Mouse (Mus musculus): ENCODE measurements around the gene Zfand5.

The Zfand5 gene

DNA sequence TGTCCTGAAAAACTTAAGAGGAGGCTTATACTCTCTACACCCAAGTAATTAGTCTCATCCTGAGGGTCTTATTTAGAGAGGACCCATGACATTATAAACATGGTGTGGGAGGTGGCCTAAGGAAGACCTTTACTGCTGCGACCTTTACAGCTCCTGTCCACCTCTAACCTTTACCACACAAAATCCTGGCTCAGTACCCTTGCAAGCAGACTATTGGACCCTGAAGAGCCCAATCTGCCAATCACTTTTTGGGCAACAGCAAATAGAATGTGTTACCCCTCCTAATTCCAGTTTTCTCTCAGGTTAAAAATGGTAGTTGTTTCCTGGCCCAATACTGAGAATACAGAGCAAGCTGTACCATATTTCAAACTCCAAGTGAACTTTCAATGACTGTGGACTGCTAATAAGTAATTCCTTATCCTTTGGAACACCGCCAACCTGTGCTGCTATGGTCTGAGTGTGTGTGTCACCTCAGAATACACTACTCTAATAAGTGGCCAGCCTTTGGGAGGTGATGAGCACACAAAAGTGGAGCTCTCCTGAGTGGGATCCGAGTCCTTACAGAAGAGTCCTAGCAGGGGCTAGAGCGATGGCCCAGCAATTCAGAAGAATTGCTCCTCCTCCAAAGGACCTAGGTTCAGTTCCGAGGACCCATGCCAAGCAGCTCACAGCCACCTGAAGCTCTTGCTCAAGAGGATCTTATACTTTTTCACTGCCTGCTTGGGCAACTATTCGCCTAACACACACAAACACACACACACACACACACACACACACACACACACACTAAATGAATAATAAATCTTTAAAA lies 58.4 kb downstream of the Zfand5 start:
- no peak for DNase-seq

DNA sequence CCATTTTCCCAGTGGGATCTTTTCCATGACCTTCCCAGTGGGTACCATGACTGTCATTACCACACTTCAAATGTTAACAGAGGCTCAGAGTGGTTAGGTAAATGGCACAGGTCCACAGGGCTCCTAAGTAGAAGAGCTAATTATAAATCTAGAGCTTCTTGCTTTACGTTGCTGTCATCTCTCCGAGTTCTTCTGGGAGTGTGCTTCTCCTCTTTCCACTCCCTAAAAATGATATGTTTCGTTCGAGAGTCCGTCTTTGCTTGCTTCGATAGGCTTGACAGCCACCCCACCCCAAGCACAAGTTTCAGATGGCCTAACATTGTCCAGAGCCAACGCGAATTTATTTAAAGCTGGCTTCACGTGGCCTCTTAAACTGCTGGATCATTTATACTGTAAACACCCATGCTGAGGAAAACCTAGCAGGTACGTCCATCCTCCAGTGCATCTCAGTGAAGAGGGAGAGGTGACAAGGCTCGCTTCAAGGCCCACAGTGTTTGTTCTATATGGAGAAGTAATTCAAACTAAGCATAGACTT lies 59.6 kb downstream of the Zfand5 start:
- DNase-seq: no peak

Measured in kidney, postnatal 10 days (tissue).